42 mouse cellular contexts compared by ENCODE assay signal in the genomic region with DNA sequence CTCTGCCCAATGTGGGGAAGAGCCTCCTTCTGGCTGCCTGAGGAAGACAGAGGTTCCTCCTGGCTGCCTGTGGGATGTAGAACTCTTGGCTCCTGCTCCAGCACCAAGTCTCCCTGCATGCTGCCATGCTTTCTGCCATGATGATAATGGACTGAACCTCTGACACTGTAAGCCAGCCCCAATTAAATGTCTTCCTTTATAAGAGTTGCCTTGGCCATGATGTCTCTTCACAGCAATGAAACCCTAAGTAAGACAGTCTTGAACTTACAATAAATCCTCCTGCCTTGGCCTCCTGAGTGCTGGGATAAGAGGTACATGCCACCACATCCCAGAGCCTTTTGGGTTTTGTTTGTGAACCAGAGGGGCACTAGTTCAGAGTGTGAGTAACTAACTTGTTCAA. TPM values are rescaled to one million over a fixed set of nuclear protein-coding genes. Genes with fewer than 3 reads are reported as not detected.
"Had no signal": no experiment of that assay in that cellular context is flagged by ENCODE, and none has a peak within 500 bp of the region (broad histone marks: within the 10 kb centered on the region; RNA-seq: fewer than 3 reads in every experiment).

No protein-coding gene starts in this region.

- H3K4me2 ChIP-seq: heart, embryonic 11.5 days; heart, embryonic 12.5 days; heart, embryonic 13.5 days; heart, embryonic 15.5 days; hindbrain, embryonic 12.5 days; hindbrain, embryonic 13.5 days; hindbrain, embryonic 14.5 days; hindbrain, embryonic 15.5 days; intestine, embryonic 15.5 days; kidney, embryonic 15.5 days had no signal

- DNase-seq: heart, postnatal 10 days; heart, postnatal 14 days; heart, postnatal 36 days; heart, postnatal 4 days; kidney, adult 11 months; kidney, adult 18-20 months; kidney, adult 2 months; kidney, adult 8-10 months; kidney, adult 9 months; kidney, postnatal 10 days; kidney, postnatal 14 days; kidney, postnatal 25 days; kidney, postnatal 36 days; kidney, postnatal 4 days; layer of hippocampus, adult 9-11 months; layer of hippocampus, postnatal 36 days had no signal

- H3K9ac ChIP-seq: heart, embryonic 12.5 days; heart, embryonic 13.5 days; heart, embryonic 15.5 days; hindbrain, embryonic 12.5 days; hindbrain, embryonic 13.5 days; hindbrain, embryonic 14.5 days; hindbrain, embryonic 15.5 days; intestine, embryonic 15.5 days; kidney, embryonic 15.5 days had no signal

- H3K36me3 ChIP-seq: heart, embryonic 10.5 days; heart, embryonic 12.5 days; heart, embryonic 13.5 days; heart, embryonic 15.5 days; hindbrain, embryonic 10.5 days; hindbrain, embryonic 12.5 days; hindbrain, embryonic 13.5 days; hindbrain, embryonic 15.5 days; intestine, embryonic 15.5 days; kidney, embryonic 15.5 days had no signal

- H3K4me3 ChIP-seq: heart, embryonic 10.5 days; heart, embryonic 12.5 days; heart, embryonic 13.5 days; heart, embryonic 15.5 days; hindbrain, embryonic 10.5 days; hindbrain, embryonic 12.5 days; hindbrain, embryonic 13.5 days; hindbrain, embryonic 15.5 days; intestine, embryonic 15.5 days; kidney, embryonic 15.5 days; layer of hippocampus, adult 2 months had no signal

- ATAC-seq: hindbrain, embryonic 16.5 days; hindbrain, postnatal 0 days; inflammation-experienced regulatory T-cells, adult 6 months; intestine, embryonic 15.5 days; intestine, embryonic 16.5 days; intestine, postnatal 0 days had no signal

- H3K27ac ChIP-seq: heart, embryonic 10.5 days; heart, embryonic 13.5 days; heart, embryonic 15.5 days; hindbrain, embryonic 10.5 days; hindbrain, embryonic 12.5 days; hindbrain, embryonic 13.5 days; hindbrain, embryonic 14.5 days; hindbrain, embryonic 15.5 days; hindbrain, postnatal 0 days; intestine, embryonic 15.5 days; kidney, embryonic 15.5 days; kidney, postnatal 0 days; layer of hippocampus, adult 2 months had no signal

- H3K9me3 ChIP-seq: heart, embryonic 10.5 days; heart, embryonic 12.5 days; heart, embryonic 13.5 days; heart, embryonic 15.5 days; hindbrain, embryonic 10.5 days; hindbrain, embryonic 12.5 days; hindbrain, embryonic 13.5 days; hindbrain, embryonic 15.5 days; intestine, embryonic 15.5 days; kidney, embryonic 15.5 days had no signal

RNA-seq across cellular contexts. Expression of gene Nkx2-2, which starts 20.3 kb away (rescaled TPM):
- total RNA-seq: heart, postnatal 10 days; heart, postnatal 14 days; heart, postnatal 25 days; heart, postnatal 36 days; heart, postnatal 4 days; hematopoietic stem cell, adult 5-6 weeks had no signal
- polyA plus RNA-seq: heart, embryonic 12.5 days; heart, embryonic 13.5 days; heart, embryonic 14.5 days; heart, embryonic 15.5 days; heart, embryonic 16.5 days; heart, postnatal 0 days; inflammation-experienced regulatory T-cells, adult 6 months; kidney, adult 2 months; kidney, embryonic 14.5 days; kidney, embryonic 15.5 days; kidney, embryonic 16.5 days; kidney, postnatal 0 days had no signal
